Mouse (Mus musculus) B cell, adult 2 months (primary cell): ENCODE data around the gene Smc6.
A peak's percentile ranks its signal among the peaks of the same experiment; 100 is the strongest.

Source experiments
- DNase-seq, 2 experiments: peaks; one replicate each; pipeline ENCODE4 v3.0.0; 2022

The Smc6 gene

DNA sequence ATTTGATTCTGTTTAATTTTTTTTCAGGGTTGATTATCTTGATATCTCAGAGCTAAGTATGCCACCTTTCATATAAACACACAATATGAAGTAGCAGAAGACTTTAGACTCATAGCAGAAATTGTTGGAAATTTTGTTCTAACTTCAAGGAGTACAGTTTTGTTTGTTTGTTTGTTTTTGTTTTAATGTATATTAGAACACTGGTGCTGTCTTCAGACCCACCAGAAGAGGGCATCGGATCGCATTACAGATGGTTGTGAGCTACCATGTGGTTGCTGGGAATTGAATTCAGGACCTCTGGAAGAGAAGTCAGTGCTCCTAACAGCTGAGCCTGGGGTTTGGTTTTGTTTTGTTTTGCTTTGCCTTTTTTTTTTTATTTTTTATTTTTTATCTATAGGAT is 20.7 kb downstream of the Smc6 start:
- peak in 1 of 2 experiments; percentile 24 for DNase-seq

GRCm38 (mm10) chr12:11300858-11301257 is 35.2 kb downstream of the Smc6 start:
- DNase-seq: no peak

DNA sequence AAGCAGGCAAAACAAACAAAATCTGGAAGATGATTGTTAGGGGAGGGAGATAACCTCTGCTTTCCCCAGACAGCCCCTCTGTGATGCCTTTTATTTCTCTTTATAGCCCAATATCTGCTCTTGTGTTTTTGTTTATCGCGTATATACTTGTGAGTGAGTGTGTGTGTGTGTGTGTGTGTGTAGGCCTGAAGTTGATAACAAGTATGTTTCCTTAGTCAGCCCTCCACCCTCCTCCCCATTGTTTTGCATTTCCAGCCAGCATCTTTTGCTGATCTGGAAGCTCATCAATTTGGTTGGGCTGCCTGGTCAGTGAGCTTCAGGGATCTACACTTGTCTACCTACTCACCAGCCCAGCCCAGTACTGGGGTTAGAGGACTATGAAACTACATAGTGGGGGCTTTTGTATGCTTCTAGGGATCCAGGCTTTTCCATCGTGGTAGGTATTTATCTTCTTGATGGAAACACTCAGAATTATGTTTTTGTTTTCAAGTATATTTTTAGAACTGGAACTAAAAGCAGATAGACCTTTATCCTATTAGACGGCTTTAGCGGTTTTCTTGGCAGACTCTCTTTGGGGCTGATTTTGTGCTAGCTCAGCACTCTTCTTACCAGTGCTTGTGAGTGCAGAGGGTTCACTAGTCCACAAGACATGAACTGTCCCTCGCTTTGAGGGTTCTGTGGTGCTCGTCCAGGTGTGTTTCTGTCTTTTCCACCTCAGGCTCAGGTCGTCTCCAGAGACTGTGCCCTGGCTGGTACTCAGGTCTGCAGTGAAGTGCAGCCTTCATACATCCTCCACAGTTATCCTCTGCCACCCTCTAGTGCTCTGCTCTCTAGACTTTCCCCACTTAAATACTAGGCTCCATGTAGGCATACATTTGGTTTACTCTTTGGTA is 41.3 kb downstream of the Smc6 start:
- no peak for DNase-seq

GRCm38 (mm10) chr12:11311106-11311505 is 45.4 kb downstream of the Smc6 start:
- no peak for DNase-seq

- no peak for DNase-seq
Measured at GRCm38 (mm10) chr12:11313840-11314239, 48.2 kb downstream of the Smc6 start.

- DNase-seq: no peak
Measured at GRCm38 (mm10) chr12:11317671-11318070, 52.0 kb downstream of the Smc6 start.

GRCm38 (mm10) chr12:11324480-11324879 is 58.8 kb downstream of the Smc6 start:
- no peak for DNase-seq

DNA sequence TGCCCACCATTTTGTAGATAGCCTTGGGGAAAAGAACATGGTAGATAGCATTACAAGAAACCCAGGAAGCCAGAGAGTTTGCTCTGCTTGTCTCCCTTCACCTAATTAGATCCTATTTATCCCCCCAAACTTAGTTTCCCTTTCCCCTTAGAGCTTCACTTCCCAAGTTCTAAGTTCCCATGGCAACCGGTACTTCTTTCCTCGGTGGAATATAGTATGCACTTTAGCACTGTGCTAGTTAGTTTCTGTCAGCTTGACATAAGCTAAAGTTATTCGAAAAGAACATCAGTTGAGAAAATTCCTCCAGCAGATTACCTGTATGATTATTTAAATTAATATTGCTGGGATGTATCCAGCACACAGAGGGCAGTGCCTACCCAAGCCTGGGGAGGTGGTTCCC is 60.8 kb downstream of the Smc6 start:
- DNase-seq: no peak

DNA sequence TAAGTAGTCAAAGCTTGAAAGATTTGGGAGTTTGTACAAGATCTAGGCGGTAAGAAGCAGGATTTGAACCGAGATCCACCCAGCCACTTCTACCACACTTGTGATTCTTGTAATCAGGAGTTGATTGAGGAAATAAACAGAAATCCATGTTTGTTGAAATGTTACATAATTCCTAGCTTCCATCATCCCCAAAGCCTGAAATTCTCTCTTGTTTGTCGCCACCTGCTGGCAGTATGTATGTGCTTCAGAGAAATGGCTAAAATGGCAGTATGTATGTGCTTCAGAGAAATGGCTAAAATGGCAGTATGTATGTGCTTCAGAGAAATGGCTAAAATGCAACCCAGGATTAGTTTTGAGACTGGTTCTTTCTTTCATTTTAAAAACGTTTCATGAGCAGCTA is 71.2 kb downstream of the Smc6 start:
- peak; percentile 52 to 54 for DNase-seq

DNA sequence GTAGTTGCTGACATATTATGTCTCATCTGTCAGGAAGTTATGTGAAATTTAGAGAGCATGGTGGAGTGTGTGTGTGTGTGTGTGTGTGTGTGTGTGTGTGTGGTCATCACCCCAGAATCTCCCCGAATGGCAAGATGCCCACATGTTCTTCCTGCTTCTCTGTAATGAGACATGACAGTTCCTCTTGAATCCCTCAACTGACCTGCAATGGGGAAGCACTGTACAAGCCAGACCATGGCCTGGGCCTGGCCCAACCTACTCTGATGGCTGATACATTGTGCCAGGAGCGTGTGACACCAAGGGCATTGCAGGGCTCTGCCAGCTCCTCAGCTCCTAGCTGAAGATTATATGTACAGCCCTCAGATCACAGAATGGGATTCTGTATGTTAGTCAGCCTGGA is 72.6 kb downstream of the Smc6 start:
- DNase-seq: no peak

DNA sequence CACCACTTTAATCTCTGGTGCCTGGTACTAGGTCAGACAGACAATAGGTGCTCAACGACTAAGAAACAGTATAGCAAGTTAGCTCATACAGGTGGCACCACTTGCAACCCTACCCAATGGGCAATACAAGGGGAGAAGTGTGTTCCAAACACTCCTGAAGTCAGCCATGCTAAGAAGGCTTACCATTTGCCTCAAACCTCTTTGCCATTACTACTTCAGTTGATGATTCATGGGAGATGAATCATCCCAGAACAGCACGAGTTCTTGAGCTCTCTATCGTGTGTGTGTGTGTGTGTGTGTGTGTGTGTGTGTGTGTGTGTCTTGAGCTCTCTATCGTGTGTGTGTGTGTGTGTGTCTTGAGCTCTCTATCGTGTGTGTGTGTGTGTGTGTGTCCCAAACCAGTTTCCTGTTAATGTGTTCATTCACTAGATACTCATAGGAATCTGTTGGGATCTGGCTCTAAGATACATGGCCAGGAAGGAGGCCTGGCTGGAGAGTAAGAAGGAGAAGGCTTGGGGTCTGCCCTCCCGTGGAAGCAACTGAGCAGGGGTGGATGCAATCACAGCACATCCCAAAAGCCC is 76.4 kb downstream of the Smc6 start:
- DNase-seq: no peak

DNA sequence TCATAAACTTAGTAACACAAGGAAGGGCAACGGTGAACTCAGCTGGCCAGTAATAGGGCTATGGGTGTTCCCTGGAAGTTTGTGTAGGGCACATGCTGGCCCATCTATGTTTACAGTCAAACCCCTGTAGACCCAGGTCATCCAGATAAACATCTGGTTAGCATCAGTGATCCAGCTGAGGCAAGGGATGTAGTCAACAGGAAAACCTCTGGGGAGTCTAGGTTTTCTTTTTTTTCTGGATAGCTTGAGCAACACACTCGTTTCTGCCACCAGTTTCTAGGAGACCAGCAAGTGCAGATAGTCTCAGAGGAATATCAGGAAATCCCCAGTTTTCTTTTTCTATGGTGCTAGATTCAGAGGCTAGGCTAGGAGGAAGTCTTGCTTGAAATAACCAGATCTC is 80.3 kb downstream of the Smc6 start:
- no peak for DNase-seq

DNA sequence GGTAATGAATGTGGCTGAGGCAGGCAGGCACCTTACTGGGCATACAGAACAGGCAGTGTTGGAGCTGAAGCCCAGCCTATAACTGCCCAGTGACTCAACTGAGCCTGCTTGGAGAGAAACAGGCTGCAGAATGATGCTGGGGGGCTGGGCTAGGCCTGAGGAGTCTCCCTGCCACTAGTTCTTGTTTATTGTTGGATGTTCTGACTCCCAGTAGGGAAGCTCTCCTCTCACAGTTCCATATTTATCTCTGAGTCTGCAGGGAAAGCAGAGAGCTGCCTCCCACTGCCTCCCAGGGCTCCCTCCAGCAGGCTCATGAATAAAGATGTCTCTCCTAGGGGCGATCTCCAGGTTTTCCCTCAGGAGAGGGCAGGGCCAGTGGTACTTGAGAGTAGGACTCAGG is 82.7 kb downstream of the Smc6 start:
- DNase-seq: no peak

DNA sequence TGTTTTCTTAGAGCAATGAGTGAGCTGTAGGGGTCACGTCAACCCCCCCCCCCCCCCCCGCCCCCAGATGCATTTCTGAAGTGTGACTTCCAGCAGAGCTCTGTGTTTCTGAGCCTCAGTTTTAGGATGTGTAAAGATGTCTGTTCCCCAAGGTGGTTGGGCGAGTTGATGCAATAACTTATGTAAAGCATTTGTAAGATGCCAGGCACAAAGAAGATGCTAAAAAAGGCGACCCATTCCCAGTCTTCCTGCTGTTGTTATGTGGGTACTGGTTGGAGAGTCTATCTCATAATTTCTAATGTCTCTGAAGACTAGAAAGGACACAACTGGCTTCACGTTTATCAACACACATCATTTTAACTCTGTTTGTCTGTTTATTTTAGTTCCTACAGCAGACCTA is 84.2 kb downstream of the Smc6 start:
- DNase-seq: no peak

GRCm38 (mm10) chr12:11350895-11351294 is 85.2 kb downstream of the Smc6 start:
- DNase-seq: peak; percentile 60 to 63

DNA sequence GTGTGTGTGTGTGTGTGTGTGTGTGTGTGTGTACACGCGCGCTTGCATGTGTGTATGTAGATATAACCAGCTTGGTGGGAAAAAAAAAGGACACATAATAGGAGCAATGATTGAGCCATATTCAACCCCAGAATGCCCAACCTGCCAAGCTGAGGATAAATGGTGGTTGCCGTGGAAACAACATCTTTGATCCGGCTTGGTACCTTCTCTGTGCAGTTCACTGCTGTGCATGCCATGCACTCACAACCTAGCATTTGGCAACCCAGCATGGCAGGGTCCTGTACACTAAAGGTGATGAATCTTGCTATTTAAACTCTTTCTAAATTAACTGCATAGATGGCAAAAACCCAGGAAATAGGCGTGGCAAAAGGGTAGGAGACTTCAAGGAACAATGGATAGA is 96.7 kb downstream of the Smc6 start:
- no peak for DNase-seq

- DNase-seq: no peak
Measured at GRCm38 (mm10) chr12:11364870-11365269, 99.2 kb downstream of the Smc6 start.

DNA sequence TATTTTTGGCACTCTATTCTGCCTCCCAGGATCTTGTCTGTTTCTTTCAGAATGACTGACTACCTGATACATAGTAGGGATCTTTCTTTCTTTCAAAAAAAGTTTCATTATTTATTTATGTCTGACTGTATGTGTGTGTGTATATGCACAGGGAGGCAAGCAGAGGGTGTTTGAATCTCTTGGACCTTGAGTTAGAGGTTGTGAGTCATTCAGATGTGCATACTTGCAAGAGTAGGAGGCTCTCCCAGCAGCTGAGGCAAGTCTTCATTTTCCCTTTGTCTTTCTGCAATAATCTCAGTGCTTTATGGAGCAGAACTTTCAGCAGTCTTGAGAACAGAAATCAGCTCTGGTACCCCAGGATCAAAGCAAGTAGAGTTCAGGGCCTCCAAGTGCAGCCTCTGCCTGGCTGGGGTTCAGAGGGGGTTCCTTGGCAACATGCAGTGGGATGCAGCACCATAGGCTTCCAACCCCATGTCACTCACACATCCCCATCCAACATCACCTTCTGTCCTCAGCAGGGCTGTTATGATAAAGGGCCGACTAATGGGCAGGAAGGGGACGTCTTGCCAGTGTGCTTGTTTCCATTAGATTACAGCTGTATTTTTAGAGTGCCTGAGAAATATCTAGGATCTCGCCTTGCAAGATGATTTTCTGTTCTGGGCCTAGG is 101.5 kb downstream of the Smc6 start:
- no peak for DNase-seq
